Mouse (Mus musculus): ENCODE results near the gene Ecm2. TPM values are rescaled to one million over a fixed set of nuclear protein-coding genes. Genes with fewer than 3 reads are reported as not detected.

The Ecm2 gene
- polyA plus RNA-seq, 1 experiment from 2014 or later: 1.1 TPM

DNA sequence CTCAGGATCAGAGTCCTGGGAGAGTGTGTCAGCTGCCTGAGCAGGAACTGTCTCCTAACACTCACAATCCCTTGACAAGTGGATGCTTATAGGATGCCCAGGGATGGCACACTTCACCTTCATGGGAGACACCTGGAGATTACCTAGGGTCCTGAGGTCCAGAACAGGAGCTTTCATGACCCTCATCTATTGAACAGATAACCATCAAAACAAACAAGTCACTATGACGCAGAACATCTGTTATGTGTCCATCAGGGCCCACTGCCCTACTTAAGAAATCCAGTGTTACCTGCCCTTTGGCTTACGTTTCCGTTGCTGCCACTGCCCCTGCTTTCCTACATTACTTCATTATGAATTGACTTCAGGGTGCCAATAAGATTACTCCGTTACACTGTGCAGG is 1.2 kb downstream of the Ecm2 start:
- 88% methylated on average over 4 of the region's 4 CpGs for WGBS
- Histone ChIP-seq H3K27me3 (ENCODE audit: insufficient read depth, low read length) (no peaks in the 10 kb centered on the region), H3K4me3 (ENCODE audit: low read length) (no peak overlapping the region), H3K4me2 (replicated peaks; ENCODE audit: low read depth, low read length) (no peak overlapping the region), H3K36me3 (ENCODE audit: insufficient read depth, low read length) (no peaks in the 10 kb centered on the region), H3K9me3 (ENCODE audit: low read length) (no peaks in the 10 kb centered on the region), H3K27ac (ENCODE audit: low read length) (no peak overlapping the region), H3K4me1 (ENCODE audit: insufficient read depth, low read length) (no peaks in the 10 kb centered on the region), H3K9ac (replicated peaks; ENCODE audit: low read length) (no peak overlapping the region)
- no peak for ATAC-seq (ENCODE audit: low FRiP score, low TSS enrichment)

DNA sequence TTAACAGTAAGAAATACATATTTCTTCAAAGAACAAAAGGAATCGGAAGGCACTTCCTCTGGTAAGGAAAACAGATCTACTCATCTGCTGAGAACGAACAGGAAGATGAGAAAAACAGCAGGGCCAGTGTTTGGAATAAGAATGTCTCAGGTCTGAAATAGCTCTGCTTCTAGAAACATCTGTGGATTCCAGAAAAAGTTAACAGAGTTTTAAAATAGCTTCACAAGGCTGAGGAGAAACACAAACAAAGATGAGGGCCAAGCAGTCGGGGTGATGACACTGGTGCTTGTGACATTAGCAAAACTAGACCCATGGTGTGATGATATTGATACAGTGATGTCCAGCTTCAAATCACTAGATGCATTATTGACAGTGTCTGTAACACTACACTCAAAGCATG is 2.6 kb downstream of the Ecm2 start:
- Histone ChIP-seq H3K4me2 (replicated peaks; ENCODE audit: low read depth, low read length) (no peak overlapping the region), H3K27me3 (ENCODE audit: insufficient read depth, low read length) (no peaks in the 10 kb centered on the region), H3K4me1 (ENCODE audit: insufficient read depth, low read length) (no peaks in the 10 kb centered on the region), H3K4me3 (ENCODE audit: low read length) (no peak overlapping the region), H3K9me3 (ENCODE audit: low read length) (no peaks in the 10 kb centered on the region), H3K9ac (replicated peaks; ENCODE audit: low read length) (no peak overlapping the region), H3K27ac (ENCODE audit: low read length) (no peak overlapping the region), H3K36me3 (ENCODE audit: insufficient read depth, low read length) (no peaks in the 10 kb centered on the region)
- 69% methylated on average over 3 of the region's 3 CpGs for WGBS
- no peak for ATAC-seq (ENCODE audit: low FRiP score, low TSS enrichment)

DNA sequence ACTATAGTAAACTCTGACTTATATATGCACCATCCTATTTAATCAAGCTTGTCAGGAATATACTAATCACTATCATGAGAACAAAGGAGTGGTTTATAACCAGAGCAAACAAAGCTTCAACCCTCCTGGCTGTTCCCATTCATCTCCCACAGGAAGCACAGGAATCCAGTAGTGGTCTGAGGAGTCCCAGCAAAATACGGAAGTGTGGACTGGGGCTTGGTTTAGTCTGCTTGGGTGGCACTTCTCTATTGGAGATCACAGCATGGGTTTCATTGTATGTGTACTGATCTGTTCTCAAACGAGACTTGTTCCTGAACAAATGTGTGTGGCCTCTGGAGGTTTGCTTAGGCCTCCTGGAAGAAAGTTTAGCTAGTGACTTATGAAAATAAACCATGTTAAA is 14.2 kb downstream of the Ecm2 start:
- H3K9me3 ChIP-seq (ENCODE audit: low read length): no peaks in the 10 kb centered on the region
- no peak for ATAC-seq (ENCODE audit: low FRiP score, low TSS enrichment)
- H3K4me3 ChIP-seq (ENCODE audit: low read length): no peak overlapping the region
- H3K27me3 ChIP-seq (ENCODE audit: insufficient read depth, low read length): no peaks in the 10 kb centered on the region
- no peak overlapping the region for H3K9ac ChIP-seq (replicated peaks; ENCODE audit: low read length)
- no peaks in the 10 kb centered on the region for H3K4me1 ChIP-seq (ENCODE audit: insufficient read depth, low read length)
- WGBS: 48% methylated on average over 2 of the region's 2 CpGs
- H3K4me2 ChIP-seq (replicated peaks; ENCODE audit: low read depth, low read length): no peak overlapping the region
- no peak overlapping the region for H3K27ac ChIP-seq (ENCODE audit: low read length)
- no peaks in the 10 kb centered on the region for H3K36me3 ChIP-seq (ENCODE audit: insufficient read depth, low read length)

GRCm38 (mm10) chr13:49526235-49526634 is 21.6 kb downstream of the Ecm2 start:
- H3K36me3 ChIP-seq (ENCODE audit: insufficient read depth, low read length): no peaks in the 10 kb centered on the region
- H3K4me2 ChIP-seq (replicated peaks; ENCODE audit: low read depth, low read length): no peak overlapping the region
- no peak overlapping the region for H3K27ac ChIP-seq (ENCODE audit: low read length)
- H3K4me3 ChIP-seq (ENCODE audit: low read length): no peak overlapping the region
- ATAC-seq (ENCODE audit: low FRiP score, low TSS enrichment): no peak
- H3K4me1 ChIP-seq (ENCODE audit: insufficient read depth, low read length): no peaks in the 10 kb centered on the region
- H3K9me3 ChIP-seq (ENCODE audit: low read length): no peaks in the 10 kb centered on the region
- no peaks in the 10 kb centered on the region for H3K27me3 ChIP-seq (ENCODE audit: insufficient read depth, low read length)
- no peak overlapping the region for H3K9ac ChIP-seq (replicated peaks; ENCODE audit: low read length)
- WGBS: 73% methylated on average over 2 of the region's 2 CpGs

DNA sequence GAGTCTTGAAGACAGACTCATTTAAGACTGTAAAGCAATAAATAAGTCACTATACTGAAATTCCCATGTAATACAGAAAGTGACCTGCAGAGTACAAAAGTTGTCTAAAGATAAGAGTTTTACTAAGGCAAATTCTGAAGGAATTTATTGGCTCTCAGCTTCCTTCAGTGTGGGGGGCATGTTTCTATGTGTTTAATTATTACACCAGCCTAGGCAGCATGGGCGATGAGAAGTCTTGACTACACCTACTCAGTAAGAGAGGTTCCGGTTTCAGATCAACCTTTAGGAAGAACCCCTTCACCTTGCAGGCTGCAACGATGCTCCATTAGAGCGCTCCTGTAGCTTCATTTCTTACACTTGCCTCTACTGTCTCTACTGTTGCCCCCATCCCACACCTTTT is 26.0 kb downstream of the Ecm2 start:
- Histone ChIP-seq H3K4me3 (ENCODE audit: low read length) (no peak overlapping the region), H3K36me3 (ENCODE audit: insufficient read depth, low read length) (no peaks in the 10 kb centered on the region), H3K9ac (replicated peaks; ENCODE audit: low read length) (no peak overlapping the region), H3K27me3 (ENCODE audit: insufficient read depth, low read length) (no peaks in the 10 kb centered on the region), H3K9me3 (ENCODE audit: low read length) (no peaks in the 10 kb centered on the region), H3K4me1 (ENCODE audit: insufficient read depth, low read length) (0 out of 2 replicates have a peak, but pooled peaks cover 4% of the 10 kb centered on the region), H3K27ac (ENCODE audit: low read length) (no peak overlapping the region), H3K4me2 (replicated peaks; ENCODE audit: low read depth, low read length) (no peak overlapping the region)
- 80% methylated on average over 4 of the region's 4 CpGs for WGBS
- no peak for ATAC-seq (ENCODE audit: low FRiP score, low TSS enrichment)

DNA sequence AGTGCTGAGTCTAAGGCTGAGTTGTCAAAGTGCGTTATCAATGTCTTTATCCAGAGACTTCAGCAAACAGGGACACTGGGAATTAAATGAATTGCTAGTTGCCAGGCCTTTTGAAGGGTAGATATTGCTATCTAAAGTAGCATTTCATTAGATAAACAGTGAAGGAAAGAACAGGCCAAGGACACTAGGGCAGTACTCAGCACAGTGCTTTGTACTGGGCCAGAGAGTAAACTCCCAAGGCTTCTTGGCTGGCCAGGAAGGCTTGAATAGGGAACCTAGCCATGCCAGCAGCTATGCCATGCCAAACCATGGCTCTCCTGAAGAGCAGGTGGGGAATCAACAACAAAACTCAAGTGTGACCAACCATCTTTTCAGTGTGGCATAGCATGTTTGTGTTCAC is 32.3 kb downstream of the Ecm2 start:
- Histone ChIP-seq H3K9ac (replicated peaks; ENCODE audit: low read length) (no peak overlapping the region), H3K27ac (ENCODE audit: low read length) (no peak overlapping the region), H3K9me3 (ENCODE audit: low read length) (no peaks in the 10 kb centered on the region), H3K27me3 (ENCODE audit: insufficient read depth, low read length) (no peaks in the 10 kb centered on the region), H3K36me3 (ENCODE audit: insufficient read depth, low read length) (no peaks in the 10 kb centered on the region), H3K4me3 (ENCODE audit: low read length) (no peak overlapping the region), H3K4me1 (ENCODE audit: insufficient read depth, low read length) (0 out of 2 replicates have a peak, but pooled peaks cover 4% of the 10 kb centered on the region), H3K4me2 (replicated peaks; ENCODE audit: low read depth, low read length) (no peak overlapping the region)
- ATAC-seq (ENCODE audit: low FRiP score, low TSS enrichment): no peak
- WGBS: 90% methylated on average over 1 of the region's 1 CpGs

- ATAC-seq (ENCODE audit: low FRiP score, low TSS enrichment): no peak
- Histone ChIP-seq H3K36me3 (ENCODE audit: insufficient read depth, low read length) (no peaks in the 10 kb centered on the region), H3K27ac (ENCODE audit: low read length) (no peak overlapping the region), H3K4me2 (replicated peaks; ENCODE audit: low read depth, low read length) (no peak overlapping the region), H3K9ac (replicated peaks; ENCODE audit: low read length) (no peak overlapping the region), H3K27me3 (ENCODE audit: insufficient read depth, low read length) (no peaks in the 10 kb centered on the region), H3K9me3 (ENCODE audit: low read length) (no peaks in the 10 kb centered on the region), H3K4me1 (ENCODE audit: insufficient read depth, low read length) (0 out of 2 replicates have a peak, but pooled peaks cover 4% of the 10 kb centered on the region), H3K4me3 (ENCODE audit: low read length) (no peak overlapping the region)
- 88% methylated on average over 1 of the region's 1 CpGs for WGBS
These were observed 34.1 kb downstream of the Ecm2 start for GRCm38 (mm10) chr13:49538693-49539092.

- Histone ChIP-seq H3K9ac (replicated peaks; ENCODE audit: low read length) (no peak within 1 kb of the TSS), H3K36me3 (ENCODE audit: insufficient read depth, low read length) (no peaks in the 10 kb centered on the region), H3K27me3 (ENCODE audit: insufficient read depth, low read length) (no peaks in the 10 kb centered on the region), H3K9me3 (ENCODE audit: low read length) (no peaks in the 10 kb centered on the region), H3K4me2 (replicated peaks; ENCODE audit: low read depth, low read length) (no peak within 1 kb of the TSS), H3K4me1 (ENCODE audit: insufficient read depth, low read length) (no peaks in the 10 kb centered on the region), H3K4me3 (ENCODE audit: low read length) (no peak within 1 kb of the TSS), H3K27ac (ENCODE audit: low read length) (peak within 1 kb of the TSS; percentile 11; the same call in 1 of the 2 replicates)
- no peak for ATAC-seq (ENCODE audit: low FRiP score, low TSS enrichment)
- WGBS: 62% methylated on average over 3 of the region's 3 CpGs
These were observed 39.7 kb downstream of the Ecm2 start, which contains the start of gene Aspn for GRCm38 (mm10) chr13:49544279-49544678. TSS of gene Aspn (plus strand) at chr13:49544443.

DNA sequence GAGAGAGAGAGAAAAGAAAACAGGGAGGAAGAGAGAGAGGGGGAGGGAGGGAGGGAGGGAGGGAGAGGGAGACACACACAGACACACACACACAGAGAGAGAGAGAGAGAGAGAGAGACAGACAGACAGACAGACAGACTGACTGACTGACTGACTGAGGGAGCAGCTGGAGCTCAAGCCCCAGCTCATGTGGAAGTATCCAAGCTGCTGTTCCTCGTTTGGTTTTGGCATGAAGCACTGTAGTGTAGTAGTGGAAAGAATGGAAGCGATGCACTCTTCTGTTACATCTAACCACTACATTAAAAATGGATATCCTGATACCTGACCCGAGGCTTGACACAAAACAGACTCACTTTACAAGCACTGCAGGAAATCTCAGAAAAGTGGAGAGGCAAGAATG is 41.0 kb downstream of the Ecm2 start:
- Histone ChIP-seq H3K4me3 (ENCODE audit: low read length) (no peak overlapping the region), H3K4me1 (ENCODE audit: insufficient read depth, low read length) (no peaks in the 10 kb centered on the region), H3K27me3 (ENCODE audit: insufficient read depth, low read length) (no peaks in the 10 kb centered on the region), H3K4me2 (replicated peaks; ENCODE audit: low read depth, low read length) (no peak overlapping the region), H3K27ac (ENCODE audit: low read length) (peak overlapping the region; percentile 66; the same call in 1 of the 2 replicates), H3K9ac (replicated peaks; ENCODE audit: low read length) (no peak overlapping the region), H3K36me3 (ENCODE audit: insufficient read depth, low read length) (no peaks in the 10 kb centered on the region), H3K9me3 (ENCODE audit: low read length) (no peaks in the 10 kb centered on the region)
- WGBS: 55% methylated on average over 3 of the region's 3 CpGs
- no peak for ATAC-seq (ENCODE audit: low FRiP score, low TSS enrichment)

DNA sequence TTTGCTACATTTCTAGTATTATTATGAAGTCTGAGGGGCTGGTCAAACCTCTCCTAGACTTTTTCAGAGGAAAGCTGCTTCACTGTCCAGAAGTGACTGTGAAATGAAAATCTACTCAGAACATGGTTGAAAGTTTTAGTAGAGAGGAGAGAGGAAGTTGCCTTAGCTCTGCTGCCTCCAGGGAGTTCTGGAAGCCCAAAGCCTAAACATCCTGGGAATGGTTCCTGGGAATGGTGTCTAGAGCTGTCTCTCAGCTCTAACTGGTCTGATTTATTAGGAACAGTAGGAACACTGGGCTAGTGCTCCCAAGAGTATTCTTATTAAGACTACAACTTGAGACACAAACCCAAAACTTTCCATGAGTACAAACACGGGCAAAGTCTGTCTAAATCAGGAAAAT is 41.9 kb downstream of the Ecm2 start:
- H3K36me3 ChIP-seq (ENCODE audit: insufficient read depth, low read length): no peaks in the 10 kb centered on the region

More for the DNA sequence above, 41.9 kb downstream of the Ecm2 start:
- Histone ChIP-seq H3K9me3 (ENCODE audit: low read length) (no peaks in the 10 kb centered on the region), H3K4me1 (ENCODE audit: insufficient read depth, low read length) (no peaks in the 10 kb centered on the region), H3K27ac (ENCODE audit: low read length) (peak overlapping the region; percentile 65; the same call in 1 of the 2 replicates), H3K27me3 (ENCODE audit: insufficient read depth, low read length) (no peaks in the 10 kb centered on the region), H3K9ac (replicated peaks; ENCODE audit: low read length) (no peak overlapping the region), H3K4me3 (ENCODE audit: low read length) (no peak overlapping the region), H3K4me2 (replicated peaks; ENCODE audit: low read depth, low read length) (no peak overlapping the region)
- ATAC-seq (ENCODE audit: low FRiP score, low TSS enrichment): 0 out of 2 replicates have a peak, but pooled peaks have one; percentile 42
- WGBS: 51% methylated on average over 1 of the region's 1 CpGs
